Mouse (Mus musculus) C2C12 (cell line): ENCODE measurements around the gene Leo1.

Experiments
- CEBPB ChIP-seq: IDR thresholded peaks from one replicate; pipeline ENCODE4 v1.6.1; 2011; ENCODE audit warnings: low read depth, mild to moderate bottlenecking, control low read depth, moderate library complexity
- CTCF ChIP-seq: IDR thresholded peaks from one replicate; pipeline ENCODE4 v1.5.1; 2011; ENCODE audit not compliant: control insufficient read depth, insufficient read depth, insufficient read length
- FOSL1 ChIP-seq: IDR thresholded peaks from one replicate; pipeline ENCODE4 v1.8.0; 2011; ENCODE audit warnings: mild to moderate bottlenecking, low read length; ENCODE audit not compliant: poor library complexity, insufficient read depth, severe bottlenecking
- MAX ChIP-seq: IDR thresholded peaks from one replicate; pipeline ENCODE4 v1.6.1; 2011; ENCODE audit warnings: mild to moderate bottlenecking, control low read depth
- MYOD1 ChIP-seq: IDR thresholded peaks from one replicate; pipeline ENCODE4 v1.6.1; 2011; ENCODE audit warnings: low read depth; ENCODE audit not compliant: control insufficient read depth, insufficient read length
- MYOG ChIP-seq: IDR thresholded peaks from one replicate; pipeline ENCODE4 v1.6.1; 2011; ENCODE audit not compliant: control insufficient read depth, insufficient read length; ENCODE audit errors: extremely low read depth
- USF1 ChIP-seq: IDR thresholded peaks from one replicate; pipeline ENCODE4 v1.6.1; 2011; ENCODE audit warnings: low read depth, mild to moderate bottlenecking, control low read depth, moderate library complexity

DNA sequence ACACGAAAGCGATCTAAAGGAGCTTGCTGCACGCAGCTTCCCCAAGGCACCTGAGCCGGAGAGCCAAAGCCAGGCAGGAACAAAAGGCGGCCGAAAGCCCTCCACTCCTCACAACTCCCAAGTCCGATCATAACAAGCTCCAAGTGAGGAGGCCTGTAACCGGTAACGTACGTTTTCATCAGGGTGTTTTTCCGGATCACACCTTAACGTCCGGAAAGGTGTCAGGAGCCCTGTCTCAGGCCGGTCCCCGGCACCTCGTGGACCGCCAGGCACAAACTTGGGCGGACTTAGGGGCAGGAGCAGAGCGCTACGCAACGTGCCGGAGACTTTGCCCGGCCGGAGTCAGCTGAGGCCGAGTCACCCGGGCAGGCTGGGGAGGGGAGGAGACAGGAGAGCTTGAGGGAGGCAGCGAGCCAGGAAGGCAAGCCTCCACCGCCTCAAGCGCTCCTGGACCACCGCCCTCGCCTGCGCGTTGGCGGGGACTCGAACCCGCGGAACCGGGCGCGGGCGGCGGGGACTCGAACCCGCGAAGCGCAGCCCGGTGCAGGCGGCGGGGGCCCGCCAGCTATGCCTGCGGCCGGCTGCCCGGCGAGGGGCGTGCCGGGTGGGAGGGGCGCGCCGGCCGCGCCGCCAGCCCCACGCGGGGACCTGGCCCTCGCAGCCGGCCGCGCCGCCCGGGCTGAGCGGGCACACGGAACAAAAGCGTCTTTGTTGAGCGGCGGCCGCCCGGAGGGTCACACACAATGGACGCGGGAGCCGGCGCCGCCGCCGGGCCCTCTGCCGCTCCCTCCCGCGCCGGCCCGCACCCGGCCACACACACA is 32.1 kb upstream of the Leo1 start:
- TF ChIP-seq CTCF (no peak), MAX (no peak), USF1 (no peak), CEBPB (no peak), FOSL1 (no peak), MYOD1 (no peak), MYOG (no peak)
